8 mouse cellular contexts compared by ENCODE assay signal in the genomic region with DNA sequence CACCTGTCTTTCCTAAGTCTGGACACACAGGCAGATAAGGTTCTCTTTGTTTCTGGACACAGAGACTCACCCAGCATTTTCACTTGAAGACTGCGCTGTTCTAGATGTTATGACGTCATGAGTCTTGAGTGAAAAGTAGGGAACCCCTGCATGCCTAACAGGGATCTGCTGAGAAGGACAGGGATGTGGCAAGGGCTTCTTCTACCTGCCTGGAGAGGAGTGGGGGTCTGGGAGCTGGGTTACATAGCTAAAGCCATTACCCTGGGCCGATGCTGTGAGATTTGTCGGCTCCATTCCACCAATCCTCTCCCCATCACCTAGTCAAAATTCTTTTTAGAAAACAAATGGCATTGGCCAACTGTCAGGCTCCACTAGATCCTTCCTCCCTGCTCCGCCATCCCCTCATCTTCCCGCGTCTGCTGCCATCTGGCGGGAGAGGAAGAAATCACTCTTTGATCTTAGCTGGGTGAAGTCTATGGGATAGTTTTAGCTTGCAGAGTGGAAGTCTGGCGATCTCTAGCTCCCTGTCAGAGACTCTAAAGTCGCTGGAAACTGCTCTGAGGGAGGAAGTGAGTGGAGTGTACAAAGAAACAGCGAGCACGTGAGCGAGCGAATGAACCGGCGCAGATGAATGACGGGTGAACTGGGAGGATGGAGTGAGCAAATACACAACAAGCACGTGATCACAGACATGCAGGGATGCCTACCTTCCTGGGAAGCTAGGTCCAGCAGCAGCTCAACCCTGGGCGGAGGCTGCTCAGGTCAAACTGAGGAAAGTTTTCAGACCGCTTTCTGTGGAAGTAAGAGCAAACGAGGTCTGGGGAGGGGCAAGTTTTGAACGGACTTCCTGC. TPM values are rescaled to one million over a fixed set of nuclear protein-coding genes. Genes with fewer than 3 reads are reported as not detected.
DNase-seq lines count a peak whose midpoint lies in the region; ATAC-seq and TF ChIP-seq lines count a peak whose summit lies in the region.

No protein-coding gene starts in this region.

- no peak overlapping the region for H3K9ac ChIP-seq in hindbrain, postnatal 0 days (replicated peaks; ENCODE audit: low read length)

- WGBS in hindbrain, postnatal 0 days: 17% methylated on average over 22 of the region's 22 CpGs

- no peak overlapping the region for H3K27ac ChIP-seq in hindbrain, postnatal 0 days

- no peaks in the 10 kb centered on the region for H3K4me1 ChIP-seq in hindbrain, postnatal 0 days (ENCODE audit: insufficient read depth, low read length)

- peak; percentile 81 for ATAC-seq in hindbrain, postnatal 0 days

- TF ChIP-seq CTCF in hindbrain, postnatal 0 days (IDR thresholded peaks at IDR 0.05; ENCODE audit: low read depth): peak; percentile 91

- no peaks in the 10 kb centered on the region for H3K9me3 ChIP-seq in hindbrain, postnatal 0 days (ENCODE audit: low read length)

- peak overlapping the region; percentile 54 for H3K4me2 ChIP-seq in hindbrain, postnatal 0 days (ENCODE audit: low read depth, low read length)

- no peaks in the 10 kb centered on the region for H3K27me3 ChIP-seq in hindbrain, postnatal 0 days (ENCODE audit: insufficient read depth, low read length)

- H3K4me3 ChIP-seq in hindbrain, postnatal 0 days (ENCODE audit: low read length): peak overlapping the region; percentile 19

- no peaks in the 10 kb centered on the region for H3K36me3 ChIP-seq in hindbrain, postnatal 0 days (ENCODE audit: insufficient read depth, low read length)

- peak; percentile 91 for DNase-seq in NIH3T3 (ENCODE audit: low read depth)
- peak; percentile 88 to 89 for DNase-seq in cerebellum, postnatal 36 days
- peak; percentile 20 to 29 for DNase-seq in gastrocnemius, adult 8-10 months (ENCODE audit: low spot score in 2 of 2)
- DNase-seq in hindbrain, postnatal 0 days (ENCODE audit: low spot score): peak; percentile 88
- peak; percentile 51 for DNase-seq in left cerebral cortex, adult 11 months (ENCODE audit: low spot score)
- DNase-seq in lung, postnatal 4 days: peak; percentile 56 to 73
- peak; percentile 73 to 92 for DNase-seq in right cerebral cortex, adult 2 months (ENCODE audit: low spot score in 2 of 2)
- peak; percentile 71 for DNase-seq in urinary bladder, postnatal 14 days (ENCODE audit: low spot score)

RNA-seq across cellular contexts. Expression of gene Gm17087, which starts 25.9 kb away (rescaled TPM):
- total RNA-seq in gastrocnemius, adult 8-10 months (2022): not detected
- not detected in 2 replicates for total RNA-seq in hindbrain, postnatal 0 days (2014; rRNA removed)
- polyA plus RNA-seq in hindbrain, postnatal 0 days (2015; fragmentation: Nextera tagmentation; extraction: Ambion mirVana): not detected in 2 replicates

Comparison
In these comparisons a context has a peak if more than half of its experiments do, and no peak if none do; other contexts are left out.
1. DNase-seq: peak in every context shown above with its lines; median percentile 91 in NIH3T3; 88 in cerebellum, postnatal 36 days; 88 in hindbrain, postnatal 0 days; 82 in right cerebral cortex, adult 2 months; 71 in urinary bladder, postnatal 14 days; 64 in lung, postnatal 4 days; 51 in left cerebral cortex, adult 11 months; 24 in gastrocnemius, adult 8-10 months.